Mouse (Mus musculus): ENCODE results near the gene Abi3.

DNA sequence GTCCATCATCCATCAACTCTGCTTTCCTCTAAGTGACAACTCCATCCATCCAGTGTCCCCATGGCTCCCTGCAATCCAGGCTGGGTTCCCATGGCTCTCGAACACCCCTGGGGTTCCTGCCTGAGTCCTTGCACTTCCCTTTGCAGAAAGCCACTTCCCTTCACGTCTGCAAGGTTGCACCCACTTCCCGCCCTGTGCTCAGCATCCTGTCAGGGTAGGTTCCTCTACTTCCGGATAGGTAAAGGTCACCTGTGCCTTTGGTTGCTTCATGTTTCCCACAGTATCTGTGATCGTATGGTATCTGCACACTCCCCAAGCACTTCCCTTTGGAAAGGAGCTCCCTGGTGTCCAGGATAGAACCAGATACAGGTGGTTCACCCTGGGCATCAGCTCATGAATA is 37.3 kb downstream of the Abi3 start:
- no peak for TF ChIP-seq CTCF (IDR thresholded peaks at IDR 0.05; ENCODE audit: borderline replicate concordance, extremely low read depth, insufficient read depth, insufficient read length)
- no peak for TF ChIP-seq POLR2A (IDR thresholded peaks at IDR 0.05; ENCODE audit: borderline replicate concordance, extremely low read depth, insufficient read depth, insufficient read length, poor library complexity, severe bottlenecking)
